Mouse (Mus musculus) embryonic fibroblast, embryonic 13.5 days (primary cell): ENCODE measurements at regions not wholly inside any gene's neighbourhood (a gene's known extent, or its start where the extent isn't known, plus 50 kb on each side); places are given as distances from the start of the nearest gene placed in this dataset.

Experiments used
- H3K27ac ChIP-seq: 2 replicates; pipeline ENCODE4 v1.5.1; 2012; ENCODE audit warnings: low read length, control low read depth, inconsistent platforms; ENCODE audit not compliant: insufficient read depth
- H3K4me1 ChIP-seq: 2 replicates; pipeline ENCODE4 v1.6.1; 2011; ENCODE audit warnings: low read length; ENCODE audit not compliant: control insufficient read depth, insufficient read depth
- H3K4me3 ChIP-seq: 2 replicates; pipeline ENCODE4 v1.5.1; 2011; ENCODE audit warnings: mild to moderate bottlenecking, control low read depth, low read length; ENCODE audit not compliant: insufficient read depth
- CTCF ChIP-seq: IDR thresholded peaks from 2 replicates; pipeline ENCODE4 v1.5.1; 2011; ENCODE audit warnings: mild to moderate bottlenecking, control low read depth, low read length, moderate library complexity, borderline replicate concordance; ENCODE audit not compliant: insufficient read depth
- POLR2A ChIP-seq: IDR thresholded peaks from 2 replicates; pipeline ENCODE4 v1.6.1; 2011; ENCODE audit warnings: low read depth, mild to moderate bottlenecking, control low read depth, low read length, moderate library complexity

DNA sequence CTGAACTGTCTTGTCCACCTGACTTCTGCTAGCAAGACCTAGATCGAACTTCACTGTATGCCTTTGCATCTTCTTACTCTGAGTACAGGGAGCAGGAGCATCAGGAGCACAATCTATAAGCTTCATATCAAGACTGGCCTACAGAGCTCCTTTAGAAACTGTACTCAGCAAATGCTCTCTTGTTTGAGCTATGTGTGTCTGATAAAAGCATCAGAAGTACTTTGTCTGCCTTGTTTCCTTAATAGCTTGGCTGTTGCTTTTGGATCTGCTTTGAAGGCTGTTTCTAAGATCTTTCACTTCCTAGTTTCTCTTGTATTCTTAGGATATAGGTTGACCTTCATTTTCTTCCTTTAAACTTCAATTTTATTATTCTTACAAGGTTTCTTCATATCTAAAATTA is 175.3 kb upstream of the Cypt12 start:
- Histone ChIP-seq H3K4me1 (no peaks in the 10 kb centered on the region), H3K4me3 (no peak overlapping the region), H3K27ac (no peak overlapping the region)
- TF ChIP-seq CTCF = no peak
- no peak for TF ChIP-seq POLR2A

DNA sequence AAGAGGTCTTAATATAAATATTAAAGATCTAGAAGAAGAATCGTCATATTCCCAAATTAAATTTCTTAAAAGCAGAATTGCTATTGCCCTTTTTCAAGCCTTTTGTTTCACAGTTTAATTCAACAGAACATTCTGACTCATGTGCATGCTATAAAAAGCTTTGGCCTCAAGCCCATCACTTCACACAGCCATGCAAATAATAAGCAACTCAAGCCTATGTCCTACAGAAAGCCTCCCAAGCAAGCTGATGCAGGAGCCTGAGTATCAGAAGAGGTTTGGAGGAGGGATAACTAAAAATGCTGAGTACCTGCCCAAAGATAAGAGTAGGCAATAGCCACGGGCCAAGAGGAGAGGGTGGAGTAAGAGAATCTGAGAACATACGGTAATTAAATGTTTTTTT is 169.1 kb upstream of the Cypt12 start:
- H3K4me1 ChIP-seq = no peaks in the 10 kb centered on the region
- no peak overlapping the region for H3K4me3 ChIP-seq
- no peak overlapping the region for H3K27ac ChIP-seq
- TF ChIP-seq CTCF = no peak
- TF ChIP-seq POLR2A = no peak

DNA sequence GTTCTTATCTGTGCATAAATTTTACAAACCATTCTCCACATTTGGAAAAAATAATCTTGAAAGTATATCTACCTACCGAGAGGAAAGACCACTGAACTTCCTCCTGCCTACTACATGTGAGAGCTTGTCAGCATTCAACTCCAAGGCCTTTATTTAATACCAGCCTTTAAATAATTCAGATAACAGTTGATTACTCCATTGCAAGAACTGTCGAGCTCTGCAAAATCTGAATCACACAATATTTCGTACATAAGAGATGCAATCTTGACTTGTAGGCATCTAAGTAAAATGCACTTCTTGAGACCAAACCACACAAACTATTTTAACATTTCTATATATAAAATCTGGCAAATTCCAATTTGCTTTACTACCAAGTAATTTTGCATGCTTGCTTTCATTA is 164.1 kb upstream of the Cypt12 start:
- no peak overlapping the region for H3K4me3 ChIP-seq
- H3K27ac ChIP-seq = no peak overlapping the region
- no peaks in the 10 kb centered on the region for H3K4me1 ChIP-seq
- TF ChIP-seq POLR2A (no peak), CTCF (no peak)

DNA sequence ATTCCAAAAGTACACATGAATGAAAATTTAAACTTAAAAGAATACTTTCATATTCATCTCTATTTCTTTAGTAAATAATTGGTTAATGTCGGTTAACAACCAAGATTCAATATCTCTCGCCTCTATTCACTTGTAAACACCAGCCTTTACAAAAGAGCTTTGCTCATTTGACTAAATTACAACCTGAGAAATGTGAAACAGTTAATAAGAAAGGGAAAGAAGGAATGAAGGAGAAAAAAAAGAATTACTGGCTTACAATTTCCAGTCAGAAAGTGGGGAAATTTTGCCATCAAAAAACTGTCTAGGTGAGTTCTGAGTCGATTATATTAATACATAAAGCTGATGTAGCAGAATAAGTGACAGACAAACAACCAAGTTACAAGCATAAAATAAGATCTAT is 163.6 kb upstream of the Cypt12 start:
- Histone ChIP-seq H3K4me1 (no peaks in the 10 kb centered on the region), H3K27ac (no peak overlapping the region), H3K4me3 (no peak overlapping the region)
- TF ChIP-seq CTCF (no peak), POLR2A (no peak)

DNA sequence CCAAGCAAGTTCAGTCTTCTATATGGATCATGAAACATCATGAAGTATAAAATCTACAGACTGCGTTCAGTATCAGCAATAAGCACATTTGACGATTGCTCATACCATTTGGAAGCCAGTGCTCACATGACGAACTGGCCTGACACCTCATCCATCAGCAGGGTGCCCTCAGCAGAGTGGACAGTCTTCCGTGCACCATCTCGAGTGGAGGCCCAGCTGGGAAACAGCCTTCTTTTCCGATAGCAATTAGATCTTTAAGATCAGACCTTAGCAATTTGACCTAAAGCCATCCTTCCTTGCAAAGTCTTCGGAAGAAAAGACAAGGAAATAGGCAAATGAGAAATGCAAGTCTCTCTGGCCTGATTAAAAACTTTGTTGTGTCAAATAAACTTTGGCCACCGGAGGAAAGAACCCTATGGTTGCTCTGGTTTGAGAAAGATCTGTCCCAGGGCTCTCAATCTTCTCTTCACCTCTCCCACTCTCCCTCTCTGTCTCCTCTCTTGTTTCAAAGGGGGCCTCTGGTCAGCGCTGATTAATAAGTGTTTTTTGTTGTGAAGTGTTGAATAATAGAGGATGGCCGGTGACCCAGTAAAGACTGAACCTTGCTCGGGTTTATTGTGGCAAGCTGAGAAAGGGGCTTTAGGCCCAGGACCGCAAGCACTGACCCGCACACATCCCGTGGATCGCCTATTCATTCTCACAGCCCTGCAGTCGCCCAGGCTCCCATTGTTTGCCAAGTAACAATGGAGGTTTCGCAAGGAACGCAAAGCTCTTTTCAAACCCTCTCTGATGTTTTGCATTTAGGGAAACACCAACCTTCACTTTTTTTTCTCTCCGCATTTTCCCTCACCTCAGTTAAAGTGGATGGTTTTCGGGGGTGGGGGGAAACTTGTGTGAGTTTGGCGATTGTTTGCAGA is 162.8 kb upstream of the Cypt12 start:
- Histone ChIP-seq H3K4me3 (no peak overlapping the region), H3K4me1 (no peaks in the 10 kb centered on the region), H3K27ac (no peak overlapping the region)
- TF ChIP-seq CTCF (no peak), POLR2A (no peak)

DNA sequence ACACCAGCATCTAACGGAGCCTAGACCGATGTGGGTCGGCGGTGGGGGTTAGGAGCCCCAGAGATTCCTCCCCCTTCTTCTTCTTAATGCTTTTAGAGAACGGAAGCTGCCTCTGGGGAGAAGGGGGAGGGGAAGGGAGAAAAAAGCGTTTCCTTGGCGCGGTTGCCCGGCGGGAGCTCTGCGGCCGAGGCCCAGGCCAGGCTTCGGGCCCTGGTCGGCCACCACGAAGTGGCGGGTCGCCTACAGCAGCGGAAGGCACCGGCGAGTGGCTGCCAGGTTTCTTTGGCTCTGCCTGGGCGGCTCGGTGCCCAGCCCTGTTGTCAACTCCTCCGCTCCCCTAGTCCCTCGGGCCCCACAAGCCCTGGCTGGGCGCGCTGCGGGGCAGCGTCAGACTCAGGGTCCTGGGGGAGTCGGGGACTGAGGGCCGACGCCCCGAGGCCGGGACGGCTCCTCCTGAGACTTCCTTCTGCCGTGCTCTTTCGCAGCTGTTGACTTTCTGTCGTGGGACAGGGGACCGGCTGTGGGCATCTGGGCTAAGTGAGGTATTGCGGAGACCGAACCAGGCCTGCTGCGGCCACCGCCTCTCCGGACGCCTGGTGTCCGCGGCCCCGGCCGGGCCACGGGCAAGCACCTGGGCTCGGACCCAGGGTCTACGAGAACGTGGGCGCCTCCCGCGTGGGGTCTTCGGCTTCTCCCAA is 162.0 kb upstream of the Cypt12 start:
- H3K4me1 ChIP-seq = no peaks in the 10 kb centered on the region
- no peak for TF ChIP-seq POLR2A
- no peak for TF ChIP-seq CTCF
- no peak overlapping the region for H3K27ac ChIP-seq
- H3K4me3 ChIP-seq = no peak overlapping the region

DNA sequence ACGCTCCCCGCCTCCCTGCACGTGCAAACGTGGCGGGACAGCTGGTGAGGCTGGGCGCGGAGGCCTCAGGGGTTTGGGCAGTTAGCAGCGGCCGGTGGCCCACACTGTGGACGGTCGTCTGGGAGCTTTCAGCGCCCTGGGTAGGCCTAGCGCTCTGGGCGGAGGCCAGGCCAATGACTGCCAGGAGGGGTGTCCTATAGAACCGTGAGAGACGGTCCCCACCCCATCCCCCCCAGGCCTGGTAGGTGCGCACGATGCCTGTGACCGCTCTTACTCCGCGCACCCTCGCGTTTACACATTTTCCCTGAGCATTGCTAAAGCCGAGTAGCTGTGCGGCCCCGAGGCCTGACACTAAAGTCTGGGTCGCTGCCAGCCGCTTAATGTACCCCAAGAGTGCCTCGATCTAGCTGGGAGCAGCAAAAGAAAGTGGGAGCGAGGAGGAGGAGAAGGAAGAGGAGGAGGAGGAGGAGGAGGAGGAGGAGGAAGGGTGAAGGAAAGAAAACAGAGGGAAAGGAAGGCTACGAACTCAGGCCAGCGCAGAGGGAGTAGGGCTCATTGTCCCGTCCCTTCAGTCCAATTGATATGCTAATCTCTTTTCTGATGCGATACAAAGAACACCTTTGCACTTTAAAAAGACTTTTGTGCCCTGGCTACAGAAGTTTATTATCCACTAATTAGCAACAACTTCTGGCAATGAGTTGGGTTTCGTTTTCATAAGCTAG is 161.3 kb upstream of the Cypt12 start:
- no peak overlapping the region for H3K27ac ChIP-seq
- no peak for TF ChIP-seq POLR2A
- TF ChIP-seq CTCF = no peak
- H3K4me3 ChIP-seq = no peak overlapping the region
- no peaks in the 10 kb centered on the region for H3K4me1 ChIP-seq

DNA sequence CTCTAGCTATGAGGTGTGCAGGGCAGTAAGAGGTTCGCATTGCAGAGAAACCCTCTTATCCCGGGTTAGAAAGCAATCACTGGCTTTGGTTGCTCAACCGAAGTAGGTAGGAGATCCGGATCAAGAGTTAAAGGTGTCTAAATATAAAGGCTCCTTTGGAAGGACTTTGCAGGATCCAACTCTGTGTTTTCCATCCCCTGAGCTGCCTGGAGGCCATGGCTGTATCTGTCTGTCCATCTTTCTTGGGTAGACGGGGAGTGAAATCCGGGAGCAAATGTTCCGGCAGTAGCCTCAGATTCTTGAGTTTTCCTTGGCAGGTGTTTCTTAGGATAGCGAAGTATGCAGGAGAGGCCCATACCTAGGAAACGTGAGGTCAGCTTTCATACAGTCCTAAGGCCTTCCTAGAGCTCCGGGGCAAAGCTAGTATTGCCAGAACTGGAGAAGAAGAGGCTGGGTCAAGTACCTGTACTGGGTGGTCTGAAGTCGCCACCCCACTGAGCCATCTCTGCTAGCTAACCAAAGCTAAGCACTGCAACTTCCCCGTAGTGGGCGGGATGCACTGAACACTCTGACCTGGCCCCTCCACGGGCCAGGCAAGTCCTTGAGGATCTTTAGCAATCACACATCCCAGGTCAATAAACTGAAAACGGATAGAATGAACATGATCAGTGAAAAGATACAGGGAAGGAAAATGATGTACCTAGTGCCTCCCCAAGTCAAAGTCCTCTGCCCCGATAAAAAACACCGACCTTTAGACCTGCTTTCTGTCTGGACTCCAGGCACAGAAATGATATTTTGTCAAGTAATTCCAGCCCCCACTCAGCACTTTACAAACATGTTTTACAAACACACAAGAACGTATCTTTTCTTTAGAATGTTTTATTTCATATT is 160.5 kb upstream of the Cypt12 start:
- TF ChIP-seq CTCF (no peak), POLR2A (no peak)
- H3K27ac ChIP-seq = no peak overlapping the region
- H3K4me3 ChIP-seq = no peak overlapping the region
- H3K4me1 ChIP-seq = no peaks in the 10 kb centered on the region

DNA sequence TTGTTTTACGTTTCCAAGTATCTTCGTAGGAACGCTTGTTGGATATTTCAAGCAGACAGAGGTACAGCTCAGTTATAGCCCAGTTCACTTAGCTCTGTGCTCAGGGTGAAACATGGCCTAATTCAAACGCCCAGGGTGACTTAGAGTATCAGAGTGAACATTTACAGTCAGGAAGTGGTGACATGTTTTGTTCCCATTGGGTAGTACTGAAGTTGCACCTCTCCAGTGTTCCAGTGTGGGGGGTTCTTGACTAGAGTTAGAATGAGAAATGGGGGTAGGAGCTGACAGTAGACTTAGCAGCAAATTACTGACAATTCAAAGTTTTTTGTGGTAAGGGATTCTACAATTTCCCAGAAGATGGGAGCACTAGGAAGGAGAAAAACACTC is 159.9 kb upstream of the Cypt12 start:
- no peak overlapping the region for H3K27ac ChIP-seq
- no peak overlapping the region for H3K4me3 ChIP-seq
- TF ChIP-seq POLR2A (no peak), CTCF (no peak)
- no peaks in the 10 kb centered on the region for H3K4me1 ChIP-seq
